ENCODE assay signal across 19 mouse cellular contexts in genomic region chr16:10738866-10739265, GRCm38 (mm10). TPM values are rescaled to one million over a fixed set of nuclear protein-coding genes. Genes with fewer than 3 reads are reported as not detected.
DNase-seq lines count a peak whose midpoint lies in the region; ATAC-seq and TF ChIP-seq lines count a peak whose summit lies in the region.
"Had no signal": no experiment of that assay in that cellular context is flagged by ENCODE, and none has a peak within 500 bp of the region (broad histone marks: within the 10 kb centered on the region; RNA-seq: fewer than 3 reads in every experiment).

No protein-coding gene starts in this region.

- H3K4me3 ChIP-seq in heart, embryonic 15.5 days, result no peak overlapping the region
- no peak overlapping the region for H3K4me3 ChIP-seq in heart, embryonic 11.5 days (ENCODE audit: low read depth, low read length)
- H3K4me3 ChIP-seq in liver, embryonic 12.5 days, result no peak overlapping the region
- H3K4me3 ChIP-seq in liver, embryonic 11.5 days (ENCODE audit: low read depth, low read length), result no peak overlapping the region
- H3K4me3 ChIP-seq in embryonic facial prominence, embryonic 15.5 days (replicated peaks), result no peak overlapping the region
- H3K4me3 ChIP-seq in liver, postnatal 0 days (ENCODE audit: low read depth, low read length), result no peak overlapping the region
- H3K4me3 ChIP-seq: forebrain, embryonic 12.5 days; heart, embryonic 12.5 days had no signal

- H3K9me3 ChIP-seq in heart, embryonic 15.5 days (replicated peaks), result no peaks in the 10 kb centered on the region
- H3K9me3 ChIP-seq in heart, embryonic 11.5 days (replicated peaks; ENCODE audit: control insufficient read depth, low read length), result no peaks in the 10 kb centered on the region
- no peaks in the 10 kb centered on the region for H3K9me3 ChIP-seq in liver, embryonic 12.5 days (replicated peaks)
- H3K9me3 ChIP-seq in liver, embryonic 11.5 days (ENCODE audit: control insufficient read depth, low read length), result no peaks in the 10 kb centered on the region
- H3K9me3 ChIP-seq in embryonic facial prominence, embryonic 15.5 days (replicated peaks), result no peaks in the 10 kb centered on the region
- H3K9me3 ChIP-seq in liver, postnatal 0 days (ENCODE audit: low read length), result no peaks in the 10 kb centered on the region
- H3K9me3 ChIP-seq: forebrain, embryonic 12.5 days; G1E; heart, embryonic 12.5 days had no signal

- no peak for TF ChIP-seq CTCF in liver, postnatal 0 days (IDR thresholded peaks at IDR 0.05; ENCODE audit: low read depth)

- 75% methylated on average over 3 of the region's 3 CpGs for WGBS in heart, embryonic 15.5 days
- 77% methylated on average over 3 of the region's 3 CpGs for WGBS in heart, embryonic 11.5 days (ENCODE audit: insufficient replicate concordance)
- 64% methylated on average over 3 of the region's 3 CpGs for WGBS in liver, embryonic 12.5 days (ENCODE audit: insufficient replicate concordance)
- 78% methylated on average over 3 of the region's 3 CpGs for WGBS in liver, embryonic 11.5 days
- 62% methylated on average over 3 of the region's 3 CpGs for WGBS in embryonic facial prominence, embryonic 15.5 days
- 74% methylated on average over 3 of the region's 3 CpGs for WGBS in liver, postnatal 0 days (ENCODE audit: insufficient replicate concordance)

- H3K9ac ChIP-seq in heart, embryonic 15.5 days, result no peak overlapping the region
- no peak overlapping the region for H3K9ac ChIP-seq in heart, embryonic 11.5 days (ENCODE audit: low read depth, low read length)
- no peak overlapping the region for H3K9ac ChIP-seq in liver, embryonic 12.5 days
- H3K9ac ChIP-seq in liver, embryonic 11.5 days (ENCODE audit: low read depth, low read length), result no peak overlapping the region
- no peak overlapping the region for H3K9ac ChIP-seq in embryonic facial prominence, embryonic 15.5 days
- H3K9ac ChIP-seq in liver, postnatal 0 days (replicated peaks), result no peak overlapping the region
- H3K9ac ChIP-seq: forebrain, embryonic 12.5 days; heart, embryonic 12.5 days had no signal

- H3K36me3 ChIP-seq in heart, embryonic 15.5 days, result no peaks in the 10 kb centered on the region
- no peaks in the 10 kb centered on the region for H3K36me3 ChIP-seq in heart, embryonic 11.5 days (ENCODE audit: control insufficient read depth, insufficient read depth, low read length)
- no peaks in the 10 kb centered on the region for H3K36me3 ChIP-seq in liver, embryonic 12.5 days
- H3K36me3 ChIP-seq in liver, embryonic 11.5 days (ENCODE audit: control insufficient read depth, insufficient read depth, low read length), result no peaks in the 10 kb centered on the region
- H3K36me3 ChIP-seq in embryonic facial prominence, embryonic 15.5 days, result no peaks in the 10 kb centered on the region
- H3K36me3 ChIP-seq in liver, postnatal 0 days (replicated peaks; ENCODE audit: insufficient read depth, low read length), result no peaks in the 10 kb centered on the region
- H3K36me3 ChIP-seq: forebrain, embryonic 12.5 days; heart, embryonic 12.5 days had no signal

- H3K4me2 ChIP-seq in heart, embryonic 15.5 days, result no peak overlapping the region
- H3K4me2 ChIP-seq in heart, embryonic 11.5 days, result no peak overlapping the region
- no peak overlapping the region for H3K4me2 ChIP-seq in liver, embryonic 12.5 days
- no peak overlapping the region for H3K4me2 ChIP-seq in liver, embryonic 11.5 days
- H3K4me2 ChIP-seq in embryonic facial prominence, embryonic 15.5 days (replicated peaks), result no peak overlapping the region
- no peak overlapping the region for H3K4me2 ChIP-seq in liver, postnatal 0 days (ENCODE audit: low read depth, low read length)
- H3K4me2 ChIP-seq: forebrain, embryonic 12.5 days; heart, embryonic 12.5 days had no signal

- H3K27ac ChIP-seq in heart, embryonic 15.5 days, result peak overlapping the region; percentile 53
- no peak overlapping the region for H3K27ac ChIP-seq in heart, embryonic 11.5 days (ENCODE audit: low read depth, low read length)
- 0 out of 2 replicates have a peak overlapping the region, but pooled peaks have one; percentile 36 for H3K27ac ChIP-seq in liver, embryonic 12.5 days
- H3K27ac ChIP-seq in liver, embryonic 11.5 days (ENCODE audit: low read depth, low read length), result no peak overlapping the region; the same call in 1 of the 2 replicates
- H3K27ac ChIP-seq in embryonic facial prominence, embryonic 15.5 days (replicated peaks), result 0 out of 2 replicates have a peak overlapping the region, but pooled peaks have one; percentile 55
- peak overlapping the region; percentile 62; the same call in 1 of the 2 replicates for H3K27ac ChIP-seq in liver, postnatal 0 days (ENCODE audit: low read depth)
- H3K27ac ChIP-seq: forebrain, embryonic 12.5 days had no signal

- no peak for ATAC-seq in heart, embryonic 15.5 days (replicated peaks; ENCODE audit: insufficient number of reproducible peaks, insufficient read depth, low FRiP score, low read depth)
- ATAC-seq in heart, embryonic 11.5 days (replicated peaks; ENCODE audit: insufficient number of reproducible peaks, low FRiP score, low TSS enrichment), result no peak
- no peak for ATAC-seq in liver, embryonic 12.5 days
- ATAC-seq in liver, embryonic 11.5 days (replicated peaks; ENCODE audit: low FRiP score), result no peak
- no peak for ATAC-seq in embryonic facial prominence, embryonic 15.5 days (ENCODE audit: insufficient number of reproducible peaks, low FRiP score, low TSS enrichment, low read depth)
- no peak for ATAC-seq in liver, postnatal 0 days
- ATAC-seq: hindbrain, embryonic 16.5 days had no signal

- DNase-seq in liver, embryonic 11.5 days (ENCODE audit: low spot score), result no peak
- no peak for DNase-seq in liver, postnatal 0 days
- DNase-seq in thymus, postnatal 4 days, result no peak
- DNase-seq: adrenal gland, adult 8-10 months; cerebellum, adult 2 months; right cerebral cortex, postnatal 4 days had no signal

- no peak for TF ChIP-seq EP300 in liver, postnatal 0 days (IDR thresholded peaks at IDR 0.05; ENCODE audit: low read depth)

- no peaks in the 10 kb centered on the region for H3K27me3 ChIP-seq in heart, embryonic 15.5 days
- H3K27me3 ChIP-seq in heart, embryonic 11.5 days (ENCODE audit: control insufficient read depth, insufficient read depth, low read length), result no peaks in the 10 kb centered on the region
- peaks cover 15% of the 10 kb centered on the region for H3K27me3 ChIP-seq in liver, embryonic 12.5 days (replicated peaks)
- H3K27me3 ChIP-seq in liver, embryonic 11.5 days (replicated peaks; ENCODE audit: control insufficient read depth, insufficient read depth, low read length), result no peaks in the 10 kb centered on the region
- no peaks in the 10 kb centered on the region for H3K27me3 ChIP-seq in embryonic facial prominence, embryonic 15.5 days
- H3K27me3 ChIP-seq in liver, postnatal 0 days (ENCODE audit: insufficient read depth, low read length), result no peaks in the 10 kb centered on the region
- H3K27me3 ChIP-seq: forebrain, embryonic 12.5 days; heart, embryonic 12.5 days had no signal

- peaks cover 38% of the 10 kb centered on the region for H3K4me1 ChIP-seq in heart, embryonic 15.5 days (replicated peaks)
- peaks cover 37% of the 10 kb centered on the region for H3K4me1 ChIP-seq in heart, embryonic 11.5 days (ENCODE audit: control insufficient read depth, insufficient read depth, low read length)
- H3K4me1 ChIP-seq in liver, embryonic 12.5 days, result peaks cover 24% of the 10 kb centered on the region; the same call in 1 of the 2 replicates
- 0 out of 2 replicates have a peak, but pooled peaks cover 5% of the 10 kb centered on the region for H3K4me1 ChIP-seq in liver, embryonic 11.5 days (replicated peaks; ENCODE audit: control insufficient read depth, insufficient read depth, low read length)
- peaks cover 44% of the 10 kb centered on the region for H3K4me1 ChIP-seq in embryonic facial prominence, embryonic 15.5 days
- peaks cover 6% of the 10 kb centered on the region; the same call in 1 of the 2 replicates for H3K4me1 ChIP-seq in liver, postnatal 0 days (ENCODE audit: insufficient read depth)

RNA-seq across cellular contexts. Expression of gene Socs1, which starts 46.5 kb away (rescaled TPM):
- polyA plus RNA-seq in heart, embryonic 15.5 days (2015; fragmentation: Nextera tagmentation; extraction: Ambion mirVana), result 5.1 and 8.3 TPM in 2 replicates
- polyA plus RNA-seq in heart, embryonic 11.5 days (2014; fragmentation: Nextera tagmentation; extraction: Ambion mirVana), result 4.8 and 5.3 TPM in 2 replicates
- polyA plus RNA-seq in liver, embryonic 12.5 days (2016; fragmentation: Nextera tagmentation; extraction: Ambion mirVana), result 1.8 TPM in 2 replicates
- polyA plus RNA-seq in liver, embryonic 11.5 days (2014; fragmentation: Nextera tagmentation; extraction: Ambion mirVana), result 3.2 and 3.5 TPM in 2 replicates
- polyA plus RNA-seq in embryonic facial prominence, embryonic 15.5 days (2015; fragmentation: Nextera tagmentation; extraction: Ambion mirVana), result 15.3 and 15.4 TPM in 2 replicates
- polyA plus RNA-seq in liver, postnatal 0 days (2015; fragmentation: Nextera tagmentation; extraction: Ambion mirVana), result 1.6 TPM in 2 replicates

RNA-seq across cellular contexts. Expression of gene Tnp2, which starts 49.6 kb away (rescaled TPM):
- polyA plus RNA-seq in heart, embryonic 15.5 days (2015; fragmentation: Nextera tagmentation; extraction: Ambion mirVana), result not detected in 2 replicates
- not detected in 2 replicates for polyA plus RNA-seq in heart, embryonic 11.5 days (2014; fragmentation: Nextera tagmentation; extraction: Ambion mirVana)
- polyA plus RNA-seq in liver, embryonic 12.5 days (2016; fragmentation: Nextera tagmentation; extraction: Ambion mirVana), result not detected in 2 replicates
- not detected in 2 replicates for polyA plus RNA-seq in liver, embryonic 11.5 days (2014; fragmentation: Nextera tagmentation; extraction: Ambion mirVana)
- not detected in 2 replicates for polyA plus RNA-seq in embryonic facial prominence, embryonic 15.5 days (2015; fragmentation: Nextera tagmentation; extraction: Ambion mirVana)
- not detected in 2 replicates for polyA plus RNA-seq in liver, postnatal 0 days (2015; fragmentation: Nextera tagmentation; extraction: Ambion mirVana)
- polyA plus RNA-seq: cerebellum, adult 2 months; embryonic facial prominence, embryonic 14.5 days; forebrain, embryonic 12.5 days; G1E; heart, embryonic 12.5 days; kidney, embryonic 14.5 days; liver, embryonic 16.5 days; neural tube, embryonic 14.5 days had no signal

RNA-seq across cellular contexts. Expression of gene Prm3, which starts 51.8 kb away (rescaled TPM):
- not detected in 2 replicates for polyA plus RNA-seq in heart, embryonic 15.5 days (2015; fragmentation: Nextera tagmentation; extraction: Ambion mirVana)
- polyA plus RNA-seq in heart, embryonic 11.5 days (2014; fragmentation: Nextera tagmentation; extraction: Ambion mirVana), result not detected in 2 replicates
- polyA plus RNA-seq in liver, embryonic 12.5 days (2016; fragmentation: Nextera tagmentation; extraction: Ambion mirVana), result not detected in 2 replicates
- not detected in 2 replicates for polyA plus RNA-seq in liver, embryonic 11.5 days (2014; fragmentation: Nextera tagmentation; extraction: Ambion mirVana)
- polyA plus RNA-seq in embryonic facial prominence, embryonic 15.5 days (2015; fragmentation: Nextera tagmentation; extraction: Ambion mirVana), result not detected in 2 replicates
- not detected in 2 replicates for polyA plus RNA-seq in liver, postnatal 0 days (2015; fragmentation: Nextera tagmentation; extraction: Ambion mirVana)
- polyA plus RNA-seq: cerebellum, adult 2 months; embryonic facial prominence, embryonic 14.5 days; forebrain, embryonic 12.5 days; G1E; heart, embryonic 12.5 days; hindbrain, embryonic 16.5 days; kidney, embryonic 14.5 days; liver, embryonic 16.5 days; neural tube, embryonic 14.5 days; thymus, postnatal 0 days had no signal

RNA-seq across cellular contexts. Expression of gene Prm2, which starts 57.1 kb away (rescaled TPM):
- polyA plus RNA-seq in heart, embryonic 15.5 days (2015; fragmentation: Nextera tagmentation; extraction: Ambion mirVana), result not detected in 2 replicates
- polyA plus RNA-seq in heart, embryonic 11.5 days (2014; fragmentation: Nextera tagmentation; extraction: Ambion mirVana), result not detected in 2 replicates
- not detected in 2 replicates for polyA plus RNA-seq in liver, embryonic 12.5 days (2016; fragmentation: Nextera tagmentation; extraction: Ambion mirVana)
- not detected in 2 replicates for polyA plus RNA-seq in liver, embryonic 11.5 days (2014; fragmentation: Nextera tagmentation; extraction: Ambion mirVana)
- polyA plus RNA-seq in embryonic facial prominence, embryonic 15.5 days (2015; fragmentation: Nextera tagmentation; extraction: Ambion mirVana), result not detected in 2 replicates
- polyA plus RNA-seq in liver, postnatal 0 days (2015; fragmentation: Nextera tagmentation; extraction: Ambion mirVana), result not detected in 2 replicates
- polyA plus RNA-seq: cerebellum, adult 2 months; embryonic facial prominence, embryonic 14.5 days; forebrain, embryonic 12.5 days; G1E; heart, embryonic 12.5 days; hindbrain, embryonic 16.5 days; kidney, embryonic 14.5 days; liver, embryonic 16.5 days; neural tube, embryonic 14.5 days; thymus, postnatal 0 days had no signal

Comparison
In these comparisons a context has a peak if more than half of its experiments do, and no peak if none do; other contexts are left out.
1. H3K27ac ChIP-seq: peak in heart, embryonic 15.5 days (single experiment), liver, embryonic 12.5 days (single experiment), embryonic facial prominence, embryonic 15.5 days (single experiment) and liver, postnatal 0 days (single experiment); none in heart, embryonic 11.5 days (single experiment) and liver, embryonic 11.5 days (single experiment).